Mouse (Mus musculus) C2C12 (cell line): ENCODE measurements around the gene Rplp2. TPM values are rescaled to one million over a fixed set of nuclear protein-coding genes. Genes with fewer than 3 reads are reported as not detected.
A peak's percentile ranks its signal among the peaks of the same experiment; 100 is the strongest.

Experiments used
- H3K27me3 ChIP-seq: one replicate; pipeline ENCODE4 v1.6.1; 2011; ENCODE audit not compliant: control insufficient read depth, insufficient read depth, insufficient read length
- H3K36me3 ChIP-seq: one replicate; pipeline ENCODE4 v1.6.1; 2011; ENCODE audit not compliant: control insufficient read depth, insufficient read depth
- H3K4me3 ChIP-seq: one replicate; pipeline ENCODE4 v1.5.1; 2011; ENCODE audit warnings: mild to moderate bottlenecking, control low read depth; ENCODE audit not compliant: poor library complexity, insufficient read depth, severe bottlenecking
- H3K79me2 ChIP-seq: one replicate; pipeline ENCODE4 v1.6.1; 2011; ENCODE audit not compliant: control insufficient read depth, insufficient read depth
- H3K79me3 ChIP-seq: one replicate; pipeline ENCODE4 v1.6.1; 2011; ENCODE audit warnings: low read depth, control low read depth
- H3ac ChIP-seq: one replicate; pipeline ENCODE3; 2011; ENCODE audit warnings: low read depth; ENCODE audit not compliant: control insufficient read depth, insufficient read length
- CEBPB ChIP-seq: IDR thresholded peaks from one replicate; pipeline ENCODE4 v1.6.1; 2011; ENCODE audit warnings: low read depth, mild to moderate bottlenecking, control low read depth, moderate library complexity
- CTCF ChIP-seq: IDR thresholded peaks from one replicate; pipeline ENCODE4 v1.5.1; 2011; ENCODE audit not compliant: control insufficient read depth, insufficient read depth, insufficient read length
- FOSL1 ChIP-seq: IDR thresholded peaks from one replicate; pipeline ENCODE4 v1.8.0; 2011; ENCODE audit warnings: mild to moderate bottlenecking, low read length; ENCODE audit not compliant: poor library complexity, insufficient read depth, severe bottlenecking
- MAX ChIP-seq: IDR thresholded peaks from one replicate; pipeline ENCODE4 v1.6.1; 2011; ENCODE audit warnings: mild to moderate bottlenecking, control low read depth
- MYOD1 ChIP-seq: IDR thresholded peaks from one replicate; pipeline ENCODE4 v1.6.1; 2011; ENCODE audit warnings: low read depth; ENCODE audit not compliant: control insufficient read depth, insufficient read length
- MYOG ChIP-seq: IDR thresholded peaks from one replicate; pipeline ENCODE4 v1.6.1; 2011; ENCODE audit not compliant: control insufficient read depth, insufficient read length; ENCODE audit errors: extremely low read depth
- USF1 ChIP-seq: IDR thresholded peaks from one replicate; pipeline ENCODE4 v1.6.1; 2011; ENCODE audit warnings: low read depth, mild to moderate bottlenecking, control low read depth, moderate library complexity
- polyA plus RNA-seq: library from polyadenylated mRNA; unstranded; fragments of >200 nt; fragmentation: generic; extraction: Trizol; gene quantifications from one replicate; pipeline ENCODE4 v1.2.1, GENCODE M21; 2012; ENCODE audit warnings: missing spikeins

The Rplp2 gene
- polyA plus RNA-seq, 1 experiment: 4,785 TPM

GRCm38 (mm10) chr7:141469901-141470636 lies 22.9 kb downstream of the Rplp2 start:
- Histone ChIP-seq H3K36me3 (peaks cover 33% of the 10 kb centered on the region), H3K79me3 (peaks cover 41% of the 10 kb centered on the region), H3K27me3 (no peaks in the 10 kb centered on the region), H3K4me3 (peak overlapping the region; percentile 31), H3K79me2 (peaks cover 81% of the 10 kb centered on the region), H3ac (no peak overlapping the region)
- TF ChIP-seq FOSL1 (no peak), USF1 (no peak), CTCF (no peak), MYOD1 (no peak), MAX (no peak), CEBPB (no peak), MYOG (no peak)

GRCm38 (mm10) chr7:141470637-141470944 lies 23.4 kb downstream of the Rplp2 start:
- H3K79me3 ChIP-seq: peaks cover 41% of the 10 kb centered on the region
- peaks cover 33% of the 10 kb centered on the region for H3K36me3 ChIP-seq
- H3K27me3 ChIP-seq: no peaks in the 10 kb centered on the region
- peaks cover 86% of the 10 kb centered on the region for H3K79me2 ChIP-seq
- TF ChIP-seq USF1 (no peak), CEBPB (no peak), FOSL1 (no peak), MAX (no peak), MYOD1 (no peak), MYOG (no peak), CTCF (no peak)
- no peak overlapping the region for H3K4me3 ChIP-seq
- no peak overlapping the region for H3ac ChIP-seq

- no peak overlapping the region for H3K4me3 ChIP-seq
- no peaks in the 10 kb centered on the region for H3K27me3 ChIP-seq
- H3K79me2 ChIP-seq: peaks cover 93% of the 10 kb centered on the region
- H3K79me3 ChIP-seq: peaks cover 44% of the 10 kb centered on the region
- no peak overlapping the region for H3ac ChIP-seq
- TF ChIP-seq MYOG (no peak), MYOD1 (no peak), CEBPB (no peak), FOSL1 (no peak), USF1 (no peak), MAX (no peak), CTCF (no peak)
- peaks cover 33% of the 10 kb centered on the region for H3K36me3 ChIP-seq
These were observed 24.1 kb downstream of the Rplp2 start for GRCm38 (mm10) chr7:141471236-141471635.

GRCm38 (mm10) chr7:141472226-141472625 lies 25.1 kb downstream of the Rplp2 start:
- peaks cover 33% of the 10 kb centered on the region for H3K36me3 ChIP-seq
- no peak for TF ChIP-seq MAX
- TF ChIP-seq FOSL1: no peak
- no peak for TF ChIP-seq MYOD1
- no peak for TF ChIP-seq MYOG
- no peak for TF ChIP-seq CTCF
- TF ChIP-seq CEBPB: no peak
- no peak for TF ChIP-seq USF1
- no peak overlapping the region for H3ac ChIP-seq
- peaks cover 48% of the 10 kb centered on the region for H3K79me3 ChIP-seq
- no peak overlapping the region for H3K4me3 ChIP-seq
- no peaks in the 10 kb centered on the region for H3K27me3 ChIP-seq
- H3K79me2 ChIP-seq: peaks cover 92% of the 10 kb centered on the region

GRCm38 (mm10) chr7:141472763-141473162 lies 25.6 kb downstream of the Rplp2 start:
- H3ac ChIP-seq: no peak overlapping the region
- H3K4me3 ChIP-seq: no peak overlapping the region
- H3K27me3 ChIP-seq: no peaks in the 10 kb centered on the region
- peaks cover 92% of the 10 kb centered on the region for H3K79me2 ChIP-seq
- peaks cover 33% of the 10 kb centered on the region for H3K36me3 ChIP-seq
- no peak for TF ChIP-seq MYOD1
- TF ChIP-seq USF1: no peak
- no peak for TF ChIP-seq MAX
- no peak for TF ChIP-seq MYOG
- TF ChIP-seq CTCF: no peak
- no peak for TF ChIP-seq CEBPB
- TF ChIP-seq FOSL1: no peak
- peaks cover 52% of the 10 kb centered on the region for H3K79me3 ChIP-seq
